8 mouse cellular contexts compared by ENCODE assay signal in genomic region chr4:48472052-48472791, GRCm38 (mm10). TPM values are rescaled to one million over a fixed set of nuclear protein-coding genes. Genes with fewer than 3 reads are reported as not detected.
A peak's percentile ranks its signal among the peaks of the same experiment; 100 is the strongest.
DNase-seq lines count a peak whose midpoint lies in the region; ATAC-seq and TF ChIP-seq lines count a peak whose summit lies in the region.

No protein-coding gene starts in this region.

- H3K27ac ChIP-seq in hindbrain, embryonic 11.5 days (ENCODE audit: low read depth, low read length), result no peak overlapping the region
- H3K27ac ChIP-seq in liver, embryonic 15.5 days (replicated peaks), result 0 out of 2 replicates have a peak overlapping the region, but pooled peaks have one; percentile 59
- 0 out of 2 replicates have a peak overlapping the region, but pooled peaks have one; percentile 82 for H3K27ac ChIP-seq in stomach, postnatal 0 days (replicated peaks)

- peaks cover 5% of the 10 kb centered on the region; the same call in 1 of the 2 replicates for H3K36me3 ChIP-seq in hindbrain, embryonic 11.5 days (ENCODE audit: control insufficient read depth, insufficient read depth, low read length)
- H3K36me3 ChIP-seq in liver, embryonic 15.5 days (replicated peaks), result peaks cover 11% of the 10 kb centered on the region
- H3K36me3 ChIP-seq in stomach, postnatal 0 days (ENCODE audit: control insufficient read depth, insufficient read depth, low read length), result 0 out of 2 replicates have a peak, but pooled peaks cover 6% of the 10 kb centered on the region

- no peak for ATAC-seq in hindbrain, embryonic 11.5 days (ENCODE audit: low FRiP score)
- no peak for ATAC-seq in liver, embryonic 15.5 days (ENCODE audit: insufficient read depth)
- ATAC-seq in stomach, postnatal 0 days (ENCODE audit: low FRiP score, low TSS enrichment), result no peak

- H3K9me3 ChIP-seq in hindbrain, embryonic 11.5 days (ENCODE audit: control insufficient read depth, low read length), result no peaks in the 10 kb centered on the region
- no peaks in the 10 kb centered on the region for H3K9me3 ChIP-seq in liver, embryonic 15.5 days (replicated peaks)
- no peaks in the 10 kb centered on the region for H3K9me3 ChIP-seq in stomach, postnatal 0 days (ENCODE audit: control insufficient read depth, low read length)

- H3K4me3 ChIP-seq in hindbrain, embryonic 11.5 days (ENCODE audit: low read depth, low read length), result peak overlapping the region; percentile 90
- H3K4me3 ChIP-seq in liver, embryonic 15.5 days (replicated peaks), result peak overlapping the region; percentile 82
- peak overlapping the region; percentile 84 for H3K4me3 ChIP-seq in stomach, postnatal 0 days (ENCODE audit: low read depth, low read length)

- no peak for TF ChIP-seq EP300 in stomach, postnatal 0 days (optimal IDR thresholded peaks at IDR 0.05)

- TF ChIP-seq CTCF in stomach, postnatal 0 days (IDR thresholded peaks at IDR 0.05; ENCODE audit: low read depth), result no peak

- H3K4me1 ChIP-seq in hindbrain, embryonic 11.5 days (replicated peaks; ENCODE audit: control insufficient read depth, insufficient read depth, low read length), result peaks cover 3% of the 10 kb centered on the region; the same call in 1 of the 2 replicates
- H3K4me1 ChIP-seq in liver, embryonic 15.5 days (replicated peaks), result peaks cover 25% of the 10 kb centered on the region
- H3K4me1 ChIP-seq in stomach, postnatal 0 days (replicated peaks; ENCODE audit: control insufficient read depth, insufficient read depth), result 0 out of 2 replicates have a peak, but pooled peaks cover 3% of the 10 kb centered on the region

- peak; percentile 27 for DNase-seq in kidney, adult 18-20 months
- no peak for DNase-seq in kidney, adult 11 months
- DNase-seq in brain, adult 2 months (ENCODE audit: low read depth, low spot score), result peak; percentile 13
- peak; percentile 32 for DNase-seq in hindbrain, embryonic 11.5 days (ENCODE audit: low spot score)
- peak; percentile 18 for DNase-seq in stomach, postnatal 0 days (ENCODE audit: low spot score)
- DNase-seq in left cerebral cortex, adult 8-10 months (ENCODE audit: low spot score in 2 of 2), result no peak
- DNase-seq in gastrocnemius, postnatal 14 days, result no peak

- intact Hi-C loops in gastrocnemius, postnatal 14 days (cut with DNase I; ENCODE audit: low total_unique reads), result loop anchor here (10.0 kb wide), 1 partner anchor 73 kb away; no protein-coding TSS in a partner anchor

- H3K27me3 ChIP-seq in hindbrain, embryonic 11.5 days (ENCODE audit: control insufficient read depth, insufficient read depth, low read length), result no peaks in the 10 kb centered on the region
- H3K27me3 ChIP-seq in liver, embryonic 15.5 days, result no peaks in the 10 kb centered on the region
- no peaks in the 10 kb centered on the region for H3K27me3 ChIP-seq in stomach, postnatal 0 days (ENCODE audit: control insufficient read depth, insufficient read depth, low read length)

- peak overlapping the region; percentile 70 for H3K4me2 ChIP-seq in hindbrain, embryonic 11.5 days (replicated peaks; ENCODE audit: low read depth, low read length)
- peak overlapping the region; percentile 89 for H3K4me2 ChIP-seq in liver, embryonic 15.5 days
- peak overlapping the region; percentile 65 for H3K4me2 ChIP-seq in stomach, postnatal 0 days (replicated peaks; ENCODE audit: low read depth)

- H3K9ac ChIP-seq in hindbrain, embryonic 11.5 days (ENCODE audit: low read depth, low read length), result peak overlapping the region; percentile 87
- H3K9ac ChIP-seq in liver, embryonic 15.5 days, result peak overlapping the region; percentile 83
- H3K9ac ChIP-seq in stomach, postnatal 0 days (ENCODE audit: low read length), result peak overlapping the region; percentile 91

- WGBS in hindbrain, embryonic 11.5 days, result 16% methylated on average over 12 of the region's 12 CpGs
- 3% methylated on average over 12 of the region's 12 CpGs for WGBS in liver, embryonic 15.5 days (ENCODE audit: insufficient replicate concordance)
- WGBS in stomach, postnatal 0 days, result 7% methylated on average over 12 of the region's 12 CpGs

RNA-seq across cellular contexts. Expression of gene Tex10, which starts 1.0 kb away (rescaled TPM):
- polyA plus RNA-seq in hindbrain, embryonic 11.5 days (2014; fragmentation: Nextera tagmentation; extraction: Ambion mirVana), result 75.3 and 75.4 TPM in 2 replicates
- 13.4 and 14.8 TPM in 2 replicates for polyA plus RNA-seq in liver, embryonic 15.5 days (2015; fragmentation: Nextera tagmentation; extraction: Ambion mirVana)
- 19.6 and 21.2 TPM in 2 replicates for polyA plus RNA-seq in stomach, postnatal 0 days (2015; fragmentation: Nextera tagmentation; extraction: Ambion mirVana)
- 10 to 100 TPM; 23.1 to 24.0 (median 23.6) TPM for total RNA-seq in left cerebral cortex, adult 8-10 months (2022)
- 10 to 100 TPM in 1 of 2 experiments, 1 to 10 TPM in 1; 9.8 to 10.2 TPM for total RNA-seq in gastrocnemius, postnatal 14 days (2021)

Comparison
In these comparisons a context has a peak if more than half of its experiments do, and no peak if none do; other contexts are left out.
1. DNase-seq: peak in kidney, adult 18-20 months (single experiment), brain, adult 2 months (single experiment), hindbrain, embryonic 11.5 days (single experiment) and stomach, postnatal 0 days (single experiment); none in kidney, adult 11 months (single experiment), left cerebral cortex, adult 8-10 months (0 of 2) and gastrocnemius, postnatal 14 days (single experiment).
2. Peak in every context shown above with its lines, with median percentiles within 50 percentile points of each other: H3K4me2 ChIP-seq, H3K4me3 ChIP-seq and H3K9ac ChIP-seq.